Mouse (Mus musculus) thymus, postnatal 0 days (tissue): Measurements from ENCODE around the gene Ice1. TPM values are rescaled to one million over a fixed set of nuclear protein-coding genes. Genes with fewer than 3 reads are reported as not detected.

ENCODE experiments used
- DNase-seq: peaks from one replicate; pipeline ENCODE4 v3.0.0-alpha.2; 2015; ENCODE audit warnings: low spot score
- polyA plus RNA-seq: library from polyadenylated mRNA; unstranded; fragments of >200 nt; fragmentation: Nextera tagmentation; extraction: Ambion mirVana; gene quantifications from 2 replicates; pipeline ENCODE4 v1.2.1, GENCODE M21; 2015

Ice1 gene
- polyA plus RNA-seq, 1 experiment from 2014 or later = 16.2 TPM

GRCm38 (mm10) chr13:70641381-70641780 is 3.9 kb upstream of the Ice1 start:
- DNase-seq = no peak

GRCm38 (mm10) chr13:70639639-70640038 is 2.2 kb upstream of the Ice1 start:
- no peak for DNase-seq

GRCm38 (mm10) chr13:70637662-70638291 is 343 bp upstream of the Ice1 start:
- DNase-seq = peak; percentile 97

- no peak for DNase-seq
Observed at GRCm38 (mm10) chr13:70636706-70637105, 728 bp downstream of the Ice1 start.

- DNase-seq = no peak
Observed at GRCm38 (mm10) chr13:70635591-70635990, 1.8 kb downstream of the Ice1 start.

GRCm38 (mm10) chr13:70626416-70626815 is 11.0 kb downstream of the Ice1 start:
- DNase-seq = no peak

GRCm38 (mm10) chr13:70625665-70626064 is 11.8 kb downstream of the Ice1 start:
- no peak for DNase-seq

- DNase-seq = no peak
Observed at GRCm38 (mm10) chr13:70624445-70624844, 13.0 kb downstream of the Ice1 start.

- no peak for DNase-seq
Observed at GRCm38 (mm10) chr13:70622461-70623057, 14.9 kb downstream of the Ice1 start.

- DNase-seq = no peak
Observed at GRCm38 (mm10) chr13:70621509-70621908, 15.9 kb downstream of the Ice1 start.

GRCm38 (mm10) chr13:70612837-70613236 is 24.6 kb downstream of the Ice1 start:
- no peak for DNase-seq

- DNase-seq = peak; percentile 65
Observed at GRCm38 (mm10) chr13:70610431-70611420, 26.7 kb downstream of the Ice1 start.

- DNase-seq = no peak
Observed at GRCm38 (mm10) chr13:70609632-70610031, 27.8 kb downstream of the Ice1 start.

GRCm38 (mm10) chr13:70605366-70605765 is 32.1 kb downstream of the Ice1 start:
- DNase-seq = no peak

- no peak for DNase-seq
Observed at GRCm38 (mm10) chr13:70604723-70605122, 32.7 kb downstream of the Ice1 start.

GRCm38 (mm10) chr13:70601566-70601965 is 35.9 kb downstream of the Ice1 start:
- DNase-seq = no peak

- no peak for DNase-seq
Observed at GRCm38 (mm10) chr13:70599964-70600619, 37.3 kb downstream of the Ice1 start.

- DNase-seq = no peak
Observed at GRCm38 (mm10) chr13:70598941-70599340, 38.5 kb downstream of the Ice1 start.

- DNase-seq = no peak
Observed at GRCm38 (mm10) chr13:70596901-70597300, 40.5 kb downstream of the Ice1 start.

- no peak for DNase-seq
Observed at GRCm38 (mm10) chr13:70590248-70590762, 47.1 kb downstream of the Ice1 start.

GRCm38 (mm10) chr13:70586969-70587368 is 50.5 kb downstream of the Ice1 start:
- peak; percentile 42 for DNase-seq
